Mouse (Mus musculus) ES-Bruce4 (cell line): Measurements from ENCODE around the gene Gm13275.
"Not testable (repeated sequence)": the region's sequence is repeated elsewhere in the genome, so short reads cannot be mapped to it uniquely, and the experiment has no call there.

ENCODE experiments used
- CTCF ChIP-seq: IDR thresholded peaks from one replicate; pipeline ENCODE4 v1.8.1; 2011; ENCODE audit warnings: low read depth, low read length
- EP300 ChIP-seq: IDR thresholded peaks from 2 replicates; pipeline ENCODE4 v1.6.1; 2011; ENCODE audit warnings: low read depth, low read length; ENCODE audit not compliant: insufficient read depth

GRCm38 (mm10) chr4:88776622-88777021 is 17.7 kb upstream of the Gm13275 start, which contains the start of gene Gm13289:
- TF ChIP-seq CTCF, EP300: not testable (repeated sequence)
